Mouse (Mus musculus) lung, postnatal 0 days (tissue): ENCODE results near the gene Maats1. TPM values are rescaled to one million over a fixed set of nuclear protein-coding genes. Genes with fewer than 3 reads are reported as not detected.
A peak's percentile ranks its signal among the peaks of the same experiment; 100 is the strongest.

Source experiments
- ATAC-seq: fragments of 200-750 bp; cut with Nextera tagmentation; 2 replicates; pipeline ENCODE4 v1.8.0; 2017; ENCODE audit warnings: moderate library complexity
- DNase-seq: peaks from one replicate; pipeline ENCODE4 v3.0.0-alpha.2; 2016; ENCODE audit warnings: low spot score
- H3K27ac ChIP-seq: fragments of 300-500 bp; sonication (generic); 2 replicates; pipeline ENCODE4 v1.5.1; 2014; ENCODE audit warnings: antibody characterized with exemption, mild to moderate bottlenecking, low read length, mixed read lengths
- H3K27me3 ChIP-seq: fragments of 300-500 bp; sonication (generic); replicated peaks from 2 replicates; pipeline ENCODE4 v1.6.1; 2014; ENCODE audit warnings: low read length, mixed read lengths; ENCODE audit not compliant: insufficient read depth
- H3K36me3 ChIP-seq: fragments of 300-500 bp; sonication (generic); 2 replicates; pipeline ENCODE4 v1.6.1; 2014; ENCODE audit warnings: low read length, mixed read lengths; ENCODE audit not compliant: insufficient read depth
- H3K4me1 ChIP-seq: fragments of 300-500 bp; sonication (generic); 2 replicates; pipeline ENCODE4 v1.6.1; 2014; ENCODE audit warnings: antibody characterized with exemption, low read depth, low read length, mixed read lengths; ENCODE audit not compliant: insufficient read depth
- H3K4me2 ChIP-seq: fragments of 300-500 bp; sonication (generic); replicated peaks from 2 replicates; pipeline ENCODE4 v1.6.1; 2014; ENCODE audit warnings: low read depth, mild to moderate bottlenecking, low read length, moderate library complexity, mixed read lengths
- H3K4me3 ChIP-seq: fragments of 300-500 bp; sonication (generic); 2 replicates; pipeline ENCODE4 v1.5.1; 2014; ENCODE audit warnings: low read depth, low read length
- H3K9ac ChIP-seq: fragments of 300-500 bp; sonication (generic); replicated peaks from 2 replicates; pipeline ENCODE4 v1.6.1; 2014; ENCODE audit warnings: low read depth, mild to moderate bottlenecking
- H3K9me3 ChIP-seq: fragments of 300-500 bp; sonication (generic); 2 replicates; pipeline ENCODE4 v1.6.1; 2016; ENCODE audit warnings: low read length, mixed read lengths
- CTCF ChIP-seq: IDR thresholded peaks from 2 replicates; pipeline ENCODE4 v1.5.1; 2016; ENCODE audit warnings: antibody characterized with exemption, mild to moderate bottlenecking
- EP300 ChIP-seq: IDR thresholded peaks from 2 replicates; pipeline ENCODE4 v1.6.1; 2016; ENCODE audit warnings: antibody characterized with exemption, mild to moderate bottlenecking, control low read depth
- WGBS: fragments of 180-500 bp; shearing (Covaris S2); extraction: QIAGEN DNeasy Blood & Tissue Kit; methylation state at CpG from one replicate; pipeline ENCODE4 v1.1.7; 2014; 5-methylcytosine and 5-hydroxymethylcytosine counted together
- polyA plus RNA-seq: library from polyadenylated mRNA; unstranded; fragments of >200 nt; fragmentation: Nextera tagmentation; extraction: Ambion mirVana; gene quantifications from 2 replicates; pipeline ENCODE4 v1.2.1, GENCODE M21; 2015

The Maats1 gene
- polyA plus RNA-seq, 1 experiment from 2014 or later, result 2.6 TPM

GRCm38 (mm10) chr16:38353642-38354041, 11.7 kb upstream of the Maats1 start:
- no peak overlapping the region for H3K9ac ChIP-seq
- ATAC-seq (no peak), DNase-seq (no peak)
- H3K4me3 ChIP-seq, result no peak overlapping the region
- H3K27ac ChIP-seq, result no peak overlapping the region
- H3K4me2 ChIP-seq, result no peak overlapping the region
- no peaks in the 10 kb centered on the region for H3K27me3 ChIP-seq
- no peaks in the 10 kb centered on the region for H3K36me3 ChIP-seq
- H3K9me3 ChIP-seq, result no peaks in the 10 kb centered on the region
- WGBS, result 93% methylated on average over 2 of the region's 2 CpGs
- H3K4me1 ChIP-seq, result no peaks in the 10 kb centered on the region
- TF ChIP-seq CTCF (no peak), EP300 (no peak)

GRCm38 (mm10) chr16:38352851-38353250, 10.9 kb upstream of the Maats1 start:
- DNase-seq (no peak), ATAC-seq (no peak)
- TF ChIP-seq CTCF (no peak), EP300 (no peak)
- Histone ChIP-seq H3K27me3 (no peaks in the 10 kb centered on the region), H3K36me3 (no peaks in the 10 kb centered on the region), H3K9ac (no peak overlapping the region), H3K4me3 (no peak overlapping the region), H3K9me3 (no peaks in the 10 kb centered on the region), H3K27ac (no peak overlapping the region), H3K4me2 (no peak overlapping the region), H3K4me1 (peaks cover under 1% of the 10 kb centered on the region; the same call in 1 of the 2 replicates)

GRCm38 (mm10) chr16:38352031-38352430, 10.1 kb upstream of the Maats1 start:
- H3K27me3 ChIP-seq, result no peaks in the 10 kb centered on the region
- no peak for TF ChIP-seq CTCF
- no peak for TF ChIP-seq EP300
- H3K9ac ChIP-seq, result no peak overlapping the region
- H3K4me2 ChIP-seq, result no peak overlapping the region
- DNase-seq, result no peak
- ATAC-seq, result no peak
- 65% methylated on average over 7 of the region's 7 CpGs for WGBS
- no peak overlapping the region for H3K4me3 ChIP-seq
- no peaks in the 10 kb centered on the region for H3K9me3 ChIP-seq
- H3K27ac ChIP-seq, result no peak overlapping the region
- no peaks in the 10 kb centered on the region for H3K36me3 ChIP-seq
- peaks cover 4% of the 10 kb centered on the region; the same call in 1 of the 2 replicates for H3K4me1 ChIP-seq

- Histone ChIP-seq H3K9me3 (no peaks in the 10 kb centered on the region), H3K9ac (no peak overlapping the region), H3K36me3 (no peaks in the 10 kb centered on the region), H3K27ac (no peak overlapping the region), H3K4me3 (no peak overlapping the region), H3K4me1 (peaks cover 4% of the 10 kb centered on the region; the same call in 1 of the 2 replicates), H3K27me3 (no peaks in the 10 kb centered on the region), H3K4me2 (no peak overlapping the region)
- no peak for ATAC-seq
- 40% methylated on average over 6 of the region's 6 CpGs for WGBS
- DNase-seq, result no peak
- TF ChIP-seq EP300 (no peak), CTCF (peak; percentile 18; the same call in 1 of the 2 replicates)
These were observed 9.0 kb upstream of the Maats1 start for GRCm38 (mm10) chr16:38350939-38351338.

- H3K36me3 ChIP-seq, result no peaks in the 10 kb centered on the region
- H3K9me3 ChIP-seq, result no peaks in the 10 kb centered on the region
- no peak overlapping the region for H3K9ac ChIP-seq
- no peaks in the 10 kb centered on the region for H3K27me3 ChIP-seq
- peaks cover 4% of the 10 kb centered on the region; the same call in 1 of the 2 replicates for H3K4me1 ChIP-seq
- peak; percentile 67 for DNase-seq
- 24% methylated on average over 7 of the region's 7 CpGs for WGBS
- ATAC-seq, result peak; percentile 52
- H3K4me3 ChIP-seq, result no peak overlapping the region
- TF ChIP-seq EP300 (peak; percentile 71), CTCF (no peak)
- no peak overlapping the region for H3K4me2 ChIP-seq
- H3K27ac ChIP-seq, result peak overlapping the region; percentile 39
These were observed 8.5 kb upstream of the Maats1 start for GRCm38 (mm10) chr16:38350361-38350855.

- Histone ChIP-seq H3K27me3 (no peaks in the 10 kb centered on the region), H3K27ac (peak overlapping the region; percentile 39)
These were observed 7.9 kb upstream of the Maats1 start for GRCm38 (mm10) chr16:38349881-38350280.

More at GRCm38 (mm10) chr16:38349881-38350280, 7.9 kb upstream of the Maats1 start:
- TF ChIP-seq EP300, result no peak
- no peak for TF ChIP-seq CTCF
- no peaks in the 10 kb centered on the region for H3K36me3 ChIP-seq
- no peak overlapping the region for H3K4me2 ChIP-seq
- ATAC-seq (no peak), DNase-seq (no peak)
- no peaks in the 10 kb centered on the region for H3K9me3 ChIP-seq
- no peak overlapping the region for H3K4me3 ChIP-seq
- H3K4me1 ChIP-seq, result peaks cover 4% of the 10 kb centered on the region; the same call in 1 of the 2 replicates
- H3K9ac ChIP-seq, result no peak overlapping the region
- WGBS, result 86% methylated on average over 2 of the region's 2 CpGs
